Mouse (Mus musculus) forebrain, embryonic 12.5 days (tissue): ENCODE measurements around the gene Pin1rt1. TPM values are rescaled to one million over a fixed set of nuclear protein-coding genes. Genes with fewer than 3 reads are reported as not detected.

Source experiments
- ATAC-seq: fragments of 200-750 bp; cut with Nextera tagmentation; 2 replicates; pipeline ENCODE4 v1.8.0; 2017; ENCODE audit warnings: moderate TSS enrichment; ENCODE audit not compliant: low FRiP score
- H3K27ac ChIP-seq: fragments of 300-500 bp; sonication (generic); 2 replicates; pipeline ENCODE4 v1.5.1; 2016; ENCODE audit warnings: mild to moderate bottlenecking
- H3K27me3 ChIP-seq: fragments of 300-500 bp; sonication (generic); 2 replicates; pipeline ENCODE4 v1.6.1; 2016; ENCODE audit warnings: mild to moderate bottlenecking
- H3K36me3 ChIP-seq: fragments of 300-500 bp; sonication (generic); replicated peaks from 2 replicates; pipeline ENCODE4 v1.6.1; 2016; ENCODE audit warnings: mild to moderate bottlenecking
- H3K4me1 ChIP-seq: fragments of 300-500 bp; sonication (generic); 2 replicates; pipeline ENCODE4 v1.6.1; 2016
- H3K4me2 ChIP-seq: fragments of 300-500 bp; sonication (generic); 2 replicates; pipeline ENCODE4 v1.6.1; 2016; ENCODE audit warnings: mild to moderate bottlenecking, moderate library complexity
- H3K4me3 ChIP-seq: fragments of 300-500 bp; sonication (generic); replicated peaks from 2 replicates; pipeline ENCODE4 v1.5.1; 2016; ENCODE audit warnings: mild to moderate bottlenecking
- H3K9ac ChIP-seq: fragments of 300-500 bp; sonication (generic); 2 replicates; pipeline ENCODE4 v1.6.1; 2016; ENCODE audit warnings: mild to moderate bottlenecking
- H3K9me3 ChIP-seq: fragments of 300-500 bp; sonication (generic); 2 replicates; pipeline ENCODE4 v1.6.1; 2016
- WGBS: fragments of 180-500 bp; shearing (Covaris S2); methylation state at CpG from one replicate; pipeline ENCODE4 v1.1.7; 2016; 5-methylcytosine and 5-hydroxymethylcytosine counted together
- polyA plus RNA-seq: library from polyadenylated mRNA; unstranded; fragments of >200 nt; fragmentation: Nextera tagmentation; extraction: Ambion mirVana; gene quantifications from 2 replicates; pipeline ENCODE4 v1.2.1, GENCODE M21; 2016

Pin1rt1 gene
- polyA plus RNA-seq, 1 experiment from 2014 or later = not detected

DNA sequence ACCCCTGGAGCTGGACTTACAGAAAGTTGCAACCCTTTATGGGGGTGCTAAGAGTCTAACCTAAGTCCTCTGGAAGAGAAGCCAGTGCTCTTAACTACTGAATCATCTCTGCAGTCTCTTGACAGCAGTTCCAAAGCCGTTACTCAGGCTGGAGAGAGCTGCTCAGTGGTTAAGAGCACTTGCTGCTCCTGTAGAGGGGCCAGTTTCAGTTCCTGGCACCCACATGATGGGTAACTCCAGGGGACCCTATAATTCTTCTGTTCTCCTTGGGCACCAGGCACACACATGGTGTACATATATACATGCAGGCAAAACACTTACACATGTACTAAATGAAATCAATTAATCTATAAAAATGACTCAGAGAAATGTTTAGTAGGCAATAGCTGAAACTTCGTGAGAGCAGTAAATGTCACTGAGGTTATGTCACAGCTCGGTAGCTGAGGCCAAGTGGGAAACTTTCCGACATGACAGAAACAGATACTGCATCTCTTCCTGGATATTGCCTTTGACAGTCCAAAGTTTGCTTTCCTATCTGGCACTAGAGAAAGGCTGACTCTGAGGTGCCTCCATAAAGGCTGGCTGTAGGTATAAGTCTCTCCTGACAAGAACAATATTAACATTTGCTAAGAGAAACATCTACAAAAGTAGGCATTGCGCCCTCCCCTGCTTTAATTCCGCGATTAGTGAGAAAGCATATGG is 24.2 kb upstream of the Pin1rt1 start:
- ATAC-seq = no peak
- WGBS = 51% methylated on average over 7 of the region's 7 CpGs
- Histone ChIP-seq H3K4me3 (no peak overlapping the region), H3K9ac (no peak overlapping the region), H3K36me3 (no peaks in the 10 kb centered on the region), H3K4me1 (peaks cover 19% of the 10 kb centered on the region), H3K27ac (no peak overlapping the region), H3K27me3 (peaks cover 33% of the 10 kb centered on the region), H3K9me3 (no peaks in the 10 kb centered on the region), H3K4me2 (0 out of 2 replicates have a peak overlapping the region, but pooled peaks have one; percentile 99)

DNA sequence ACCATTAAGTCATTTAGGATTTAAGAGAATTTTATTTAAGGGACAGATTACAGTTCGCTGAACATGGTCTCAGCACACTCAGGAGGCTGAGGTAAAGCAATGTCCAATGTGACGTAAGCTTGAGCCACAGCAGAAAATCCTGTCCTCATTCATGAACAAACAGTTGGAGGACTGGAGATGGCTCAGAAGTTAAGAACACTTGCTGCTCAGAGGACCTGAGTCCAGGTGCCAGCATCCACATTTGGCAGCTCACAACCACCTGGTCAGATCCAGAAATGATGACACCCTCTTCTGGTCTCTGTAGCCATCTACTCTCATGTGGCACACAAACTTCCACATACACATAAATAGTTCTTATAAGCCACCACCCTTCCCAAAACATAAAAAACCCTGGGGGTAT is 23.5 kb upstream of the Pin1rt1 start:
- H3K4me1 ChIP-seq = peaks cover 19% of the 10 kb centered on the region
- WGBS = 94% methylated on average over 2 of the region's 2 CpGs
- no peak overlapping the region for H3K4me3 ChIP-seq
- H3K4me2 ChIP-seq = no peak overlapping the region
- ATAC-seq = no peak
- no peaks in the 10 kb centered on the region for H3K9me3 ChIP-seq
- no peak overlapping the region for H3K27ac ChIP-seq
- peaks cover 33% of the 10 kb centered on the region for H3K27me3 ChIP-seq
- H3K36me3 ChIP-seq = no peaks in the 10 kb centered on the region
- no peak overlapping the region for H3K9ac ChIP-seq

DNA sequence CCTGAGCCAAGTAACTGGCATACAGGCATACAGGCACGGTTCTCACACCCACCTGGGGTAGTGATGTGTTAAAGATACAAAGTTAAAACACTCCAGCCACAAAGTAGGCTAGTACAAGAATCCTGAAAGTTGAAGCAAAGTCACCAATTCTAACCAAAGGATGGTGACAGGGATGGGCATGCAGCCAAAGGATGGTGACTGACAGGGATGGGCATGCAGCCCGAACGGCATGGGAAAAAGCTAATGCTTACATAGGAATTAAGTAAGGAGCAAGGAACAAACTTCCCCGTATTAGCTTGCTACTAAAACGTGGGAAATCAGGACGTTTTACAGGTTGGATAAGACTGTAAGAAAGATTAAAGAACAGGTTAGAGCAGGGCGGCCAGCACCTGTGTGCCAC is 20.1 kb upstream of the Pin1rt1 start:
- Histone ChIP-seq H3K9ac (no peak overlapping the region), H3K27ac (no peak overlapping the region), H3K4me3 (no peak overlapping the region), H3K9me3 (no peaks in the 10 kb centered on the region), H3K36me3 (no peaks in the 10 kb centered on the region), H3K4me2 (no peak overlapping the region), H3K4me1 (peaks cover 7% of the 10 kb centered on the region), H3K27me3 (peaks cover 13% of the 10 kb centered on the region)
- 75% methylated on average over 7 of the region's 7 CpGs for WGBS
- ATAC-seq = no peak

- Histone ChIP-seq H3K27me3 (no peaks in the 10 kb centered on the region), H3K4me1 (no peaks in the 10 kb centered on the region), H3K36me3 (no peaks in the 10 kb centered on the region), H3K9me3 (no peaks in the 10 kb centered on the region), H3K4me3 (no peak overlapping the region), H3K9ac (no peak overlapping the region), H3K4me2 (no peak overlapping the region), H3K27ac (no peak overlapping the region)
- ATAC-seq = no peak
- WGBS = 65% methylated on average over 7 of the region's 7 CpGs
Measured at GRCm38 (mm10) chr2:104732562-104733256, 16.5 kb upstream of the Pin1rt1 start.

GRCm38 (mm10) chr2:104732033-104732444 is 15.9 kb upstream of the Pin1rt1 start:
- Histone ChIP-seq H3K27me3 (no peaks in the 10 kb centered on the region), H3K4me2 (no peak overlapping the region), H3K9ac (no peak overlapping the region), H3K27ac (no peak overlapping the region), H3K4me1 (no peaks in the 10 kb centered on the region), H3K36me3 (no peaks in the 10 kb centered on the region), H3K9me3 (no peaks in the 10 kb centered on the region), H3K4me3 (no peak overlapping the region)
- no peak for ATAC-seq
- WGBS = 89% methylated on average over 9 of the region's 9 CpGs

GRCm38 (mm10) chr2:104727369-104727768 is 11.2 kb upstream of the Pin1rt1 start:
- H3K36me3 ChIP-seq = no peaks in the 10 kb centered on the region
- no peaks in the 10 kb centered on the region for H3K4me1 ChIP-seq
- no peaks in the 10 kb centered on the region for H3K27me3 ChIP-seq
- H3K9ac ChIP-seq = no peak overlapping the region
- H3K4me2 ChIP-seq = no peak overlapping the region
- WGBS = 50% methylated on average over 1 of the region's 1 CpGs
- ATAC-seq = no peak
- no peak overlapping the region for H3K27ac ChIP-seq
- no peaks in the 10 kb centered on the region for H3K9me3 ChIP-seq
- no peak overlapping the region for H3K4me3 ChIP-seq

DNA sequence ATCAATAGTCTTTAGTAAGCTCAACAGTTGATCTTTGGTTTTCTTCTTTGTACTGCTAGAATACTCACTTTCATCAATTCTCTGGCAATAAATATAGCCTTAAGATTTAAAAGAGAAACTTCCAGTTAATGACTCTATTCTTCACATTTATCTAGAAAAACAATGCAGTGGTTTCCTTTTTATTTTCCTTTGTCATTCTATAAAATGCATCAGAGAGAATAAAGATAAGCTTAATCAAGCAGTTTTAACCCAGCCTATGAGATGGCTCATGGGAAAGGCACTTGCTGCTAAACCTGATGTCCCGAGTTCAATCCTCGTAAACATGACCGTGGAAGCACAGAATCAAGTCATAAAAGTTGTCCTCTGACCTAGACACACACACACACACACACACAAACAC is 5.8 kb upstream of the Pin1rt1 start:
- H3K36me3 ChIP-seq = no peaks in the 10 kb centered on the region
- H3K27ac ChIP-seq = no peak overlapping the region
- H3K4me1 ChIP-seq = no peaks in the 10 kb centered on the region
- no peak overlapping the region for H3K4me2 ChIP-seq
- no peak overlapping the region for H3K4me3 ChIP-seq
- H3K27me3 ChIP-seq = no peaks in the 10 kb centered on the region
- WGBS = 85% methylated on average over 3 of the region's 3 CpGs
- no peak overlapping the region for H3K9ac ChIP-seq
- no peaks in the 10 kb centered on the region for H3K9me3 ChIP-seq
- no peak for ATAC-seq

DNA sequence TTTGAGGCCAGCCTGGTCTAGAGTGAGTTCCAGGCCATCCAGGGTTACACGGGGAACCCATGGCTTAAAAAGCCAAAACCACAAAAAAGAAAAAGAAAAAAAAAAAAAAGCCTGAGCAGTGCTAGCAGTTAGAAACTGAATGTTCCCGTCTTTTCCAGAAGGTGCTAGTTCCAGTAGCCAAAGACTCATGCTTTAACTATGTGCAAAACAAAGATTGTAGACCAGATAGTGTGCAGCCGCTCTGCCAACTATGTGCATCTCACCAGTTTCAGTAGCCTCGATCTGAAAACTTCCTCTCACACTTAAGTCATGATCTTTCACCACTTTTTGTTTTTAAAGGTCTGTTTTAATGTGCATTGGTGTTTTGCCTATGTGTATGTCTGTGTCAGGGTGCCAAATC is 1.6 kb upstream of the Pin1rt1 start:
- H3K27ac ChIP-seq = no peak overlapping the region
- no peaks in the 10 kb centered on the region for H3K36me3 ChIP-seq
- 85% methylated on average over 4 of the region's 4 CpGs for WGBS
- H3K4me2 ChIP-seq = no peak overlapping the region
- H3K27me3 ChIP-seq = peaks cover 5% of the 10 kb centered on the region; the same call in 1 of the 2 replicates
- no peaks in the 10 kb centered on the region for H3K9me3 ChIP-seq
- ATAC-seq = no peak
- H3K4me1 ChIP-seq = peaks cover 1% of the 10 kb centered on the region
- no peak overlapping the region for H3K9ac ChIP-seq
- no peak overlapping the region for H3K4me3 ChIP-seq

DNA sequence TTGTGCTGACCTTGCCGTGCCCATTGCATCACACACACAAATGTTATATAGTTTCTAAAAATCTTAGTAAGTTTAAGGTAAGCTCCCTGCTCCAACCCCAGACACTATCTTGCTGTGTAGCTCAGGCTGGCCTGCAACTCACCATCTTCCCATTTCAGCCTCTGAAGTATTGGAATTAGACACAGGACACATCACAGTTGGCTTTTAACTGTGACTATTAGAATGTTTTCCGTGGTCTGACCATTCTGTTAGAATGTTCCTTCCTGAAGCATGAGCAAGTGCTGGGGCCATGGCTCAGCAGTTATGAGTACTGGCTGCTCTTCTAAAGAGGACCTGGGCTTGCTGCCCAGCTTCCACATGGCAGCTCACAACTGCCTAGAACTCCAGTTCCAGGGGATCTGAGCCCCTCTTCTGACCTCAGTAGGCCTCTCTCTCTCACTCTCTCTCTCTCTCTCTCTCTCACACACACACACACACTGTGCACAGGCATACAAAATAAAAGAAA is 1.1 kb upstream of the Pin1rt1 start:
- Histone ChIP-seq H3K9ac (no peak overlapping the region), H3K4me2 (no peak overlapping the region), H3K27ac (no peak overlapping the region), H3K36me3 (no peaks in the 10 kb centered on the region), H3K4me1 (peaks cover 5% of the 10 kb centered on the region), H3K9me3 (no peaks in the 10 kb centered on the region), H3K27me3 (peaks cover 5% of the 10 kb centered on the region; the same call in 1 of the 2 replicates), H3K4me3 (no peak overlapping the region)
- WGBS = 85% methylated on average over 2 of the region's 2 CpGs
- no peak for ATAC-seq

DNA sequence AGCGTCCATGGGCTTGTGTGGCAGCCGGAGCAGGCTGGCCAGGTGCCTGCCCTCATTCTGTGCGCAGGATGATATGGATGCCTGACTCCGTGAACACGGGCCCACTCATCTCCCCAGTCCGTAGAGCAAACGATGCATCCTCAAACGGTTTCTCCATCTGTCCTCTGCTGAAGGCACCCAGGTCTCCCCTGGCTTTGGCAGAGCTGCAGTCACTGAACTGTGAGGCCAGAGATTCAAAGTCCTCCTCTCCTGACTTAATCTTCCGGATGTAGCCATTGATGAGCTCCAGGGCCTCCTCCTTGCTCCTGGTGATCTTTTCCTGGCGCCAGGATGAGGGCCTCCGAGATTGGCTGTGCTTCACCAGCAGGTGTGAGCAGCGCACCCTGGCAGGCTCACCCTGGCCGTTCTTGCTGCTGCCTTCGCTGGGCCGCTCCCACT is 1.9 kb downstream of the Pin1rt1 start:
- Histone ChIP-seq H3K36me3 (no peaks in the 10 kb centered on the region), H3K9ac (no peak overlapping the region), H3K4me1 (peaks cover 23% of the 10 kb centered on the region), H3K9me3 (no peaks in the 10 kb centered on the region), H3K27me3 (peaks cover 5% of the 10 kb centered on the region; the same call in 1 of the 2 replicates), H3K4me3 (no peak overlapping the region), H3K27ac (no peak overlapping the region), H3K4me2 (no peak overlapping the region)
- no peak for ATAC-seq
- 41% methylated on average over 15 of the region's 15 CpGs for WGBS

- peaks cover 5% of the 10 kb centered on the region; the same call in 1 of the 2 replicates for H3K27me3 ChIP-seq
- H3K9me3 ChIP-seq = no peaks in the 10 kb centered on the region
- 2% methylated on average over 7 of the region's 7 CpGs for WGBS
- peaks cover 23% of the 10 kb centered on the region for H3K4me1 ChIP-seq
- peaks cover 4% of the 10 kb centered on the region; the same call in 1 of the 2 replicates for H3K36me3 ChIP-seq
- H3K27ac ChIP-seq = peak overlapping the region; percentile 91
- H3K9ac ChIP-seq = peak overlapping the region; percentile 87
- peak overlapping the region; percentile 66 for H3K4me2 ChIP-seq
- peak overlapping the region; percentile 87 for H3K4me3 ChIP-seq
- ATAC-seq = no peak
Measured at GRCm38 (mm10) chr2:104712486-104712809, 3.7 kb downstream of the Pin1rt1 start.

DNA sequence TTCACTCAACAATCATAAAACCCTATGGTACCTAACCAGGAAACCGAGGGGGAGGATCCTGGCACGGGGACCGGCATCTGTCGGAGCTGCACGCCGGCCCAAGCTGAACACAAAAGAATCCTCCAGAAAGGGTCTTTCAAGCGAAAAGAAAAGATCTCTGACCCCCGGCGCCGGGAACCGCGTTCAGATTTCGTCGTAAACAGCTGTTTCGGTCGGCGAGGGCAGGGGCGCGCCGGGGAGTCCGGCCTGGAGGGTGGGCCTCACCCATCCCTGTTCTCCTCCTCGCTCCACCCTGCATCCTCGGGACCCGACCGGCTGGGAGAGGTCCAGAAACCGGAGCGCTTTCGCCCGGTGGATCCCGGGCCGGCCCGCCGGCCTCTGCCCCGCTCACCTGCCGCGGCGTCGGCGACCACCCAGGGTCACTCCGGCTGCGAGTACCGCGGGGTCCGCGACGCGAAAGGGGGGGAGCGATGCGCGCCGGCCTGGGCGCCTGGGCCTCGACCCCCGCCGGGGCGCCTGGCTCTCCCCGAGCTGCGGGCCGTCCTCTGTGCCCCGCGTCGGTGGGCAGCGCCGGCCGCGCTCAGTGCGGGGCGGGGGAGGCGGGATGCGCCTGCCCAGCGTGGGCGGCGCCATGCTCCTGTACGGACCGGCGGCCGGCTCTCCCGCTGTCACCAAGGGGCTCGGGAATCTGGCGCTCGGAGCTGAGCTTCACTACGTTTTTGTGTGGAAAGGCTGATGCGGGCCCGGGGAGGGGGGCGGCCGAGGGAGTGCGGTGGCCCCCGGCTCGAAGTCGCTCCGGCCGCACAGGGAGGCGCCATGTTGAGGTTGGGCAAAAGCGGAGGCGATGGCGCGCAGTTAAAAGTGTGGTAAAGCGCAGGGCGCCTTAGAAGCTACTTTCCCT is 4.3 kb downstream of the Pin1rt1 start, which contains the start of gene Tcp11l1:
Tcp11l1 (minus strand) TSS at position 585 of the 901 bp plus-strand sequence.
- Histone ChIP-seq H3K4me3 (peak within 1 kb of the TSS; percentile 87), H3K9me3 (no peaks in the 10 kb centered on the region), H3K4me2 (peak within 1 kb of the TSS; percentile 66), H3K27ac (peak within 1 kb of the TSS; percentile 91), H3K36me3 (peaks cover 4% of the 10 kb centered on the region; the same call in 1 of the 2 replicates), H3K9ac (peak within 1 kb of the TSS; percentile 87), H3K27me3 (peaks cover 5% of the 10 kb centered on the region; the same call in 1 of the 2 replicates), H3K4me1 (peaks cover 23% of the 10 kb centered on the region)
- peak; percentile 95 for ATAC-seq
- WGBS = under 1% methylated on average over 76 of the region's 99 CpGs
